Mouse (Mus musculus) hindbrain, embryonic 12.5 days (tissue): Measurements from ENCODE around the gene Ifna14. TPM values are rescaled to one million over a fixed set of nuclear protein-coding genes. Genes with fewer than 3 reads are reported as not detected.
"Not testable (repeated sequence)": the region's sequence is repeated elsewhere in the genome, so short reads cannot be mapped to it uniquely, and the experiment has no call there.

Experiments
- ATAC-seq: fragments of 200-750 bp; cut with Nextera tagmentation; 2 replicates; pipeline ENCODE4 v1.8.0; 2017; ENCODE audit warnings: moderate TSS enrichment; ENCODE audit not compliant: low FRiP score
- H3K27ac ChIP-seq: fragments of 300-500 bp; sonication (generic); 2 replicates; pipeline ENCODE4 v1.5.1; 2016; ENCODE audit warnings: mild to moderate bottlenecking
- H3K27me3 ChIP-seq: fragments of 300-500 bp; sonication (generic); 2 replicates; pipeline ENCODE4 v1.6.1; 2016; ENCODE audit warnings: mild to moderate bottlenecking
- H3K36me3 ChIP-seq: fragments of 300-500 bp; sonication (generic); 2 replicates; pipeline ENCODE4 v1.6.1; 2016; ENCODE audit warnings: mild to moderate bottlenecking
- H3K4me1 ChIP-seq: fragments of 300-500 bp; sonication (generic); 2 replicates; pipeline ENCODE4 v1.6.1; 2016
- H3K4me2 ChIP-seq: fragments of 300-500 bp; sonication (generic); replicated peaks from 2 replicates; pipeline ENCODE4 v1.6.1; 2016; ENCODE audit warnings: mild to moderate bottlenecking
- H3K4me3 ChIP-seq: fragments of 300-500 bp; sonication (generic); 2 replicates; pipeline ENCODE4 v1.5.1; 2016; ENCODE audit warnings: mild to moderate bottlenecking
- H3K9ac ChIP-seq: fragments of 300-500 bp; sonication (generic); 2 replicates; pipeline ENCODE4 v1.6.1; 2016; ENCODE audit warnings: mild to moderate bottlenecking, moderate library complexity
- H3K9me3 ChIP-seq: fragments of 300-500 bp; sonication (generic); replicated peaks from 2 replicates; pipeline ENCODE4 v1.6.1; 2016; ENCODE audit warnings: mild to moderate bottlenecking
- WGBS: fragments of 180-500 bp; shearing (Covaris S2); methylation state at CpG from one replicate; pipeline ENCODE4 v1.1.7; 2016; 5-methylcytosine and 5-hydroxymethylcytosine counted together
- polyA plus RNA-seq: library from polyadenylated mRNA; unstranded; fragments of >200 nt; fragmentation: Nextera tagmentation; extraction: Ambion mirVana; gene quantifications from 2 replicates; pipeline ENCODE4 v1.2.1, GENCODE M21; 2016

The Ifna14 gene
- not detected in 2 replicates for polyA plus RNA-seq

DNA sequence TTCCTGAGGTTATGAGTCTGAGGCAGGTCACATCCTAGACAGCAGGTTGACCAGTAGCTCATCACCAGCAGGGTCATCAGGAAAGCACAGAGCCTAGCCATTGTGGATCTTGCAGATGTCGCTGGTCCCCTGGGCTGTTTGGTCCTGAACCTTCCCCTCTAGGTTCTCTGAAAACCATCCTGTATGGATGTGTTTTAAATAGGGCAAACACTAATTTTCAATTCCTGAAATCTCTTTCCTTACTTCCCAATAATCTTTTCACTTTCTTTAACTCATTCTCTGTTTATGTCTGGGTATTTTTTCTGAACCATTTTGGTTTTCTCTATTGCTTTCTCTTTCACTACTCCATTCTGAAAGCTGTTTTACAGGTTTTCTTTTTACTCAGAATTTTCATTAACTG, at the start of gene Ifna14:
Ifna14 (minus strand) TSS at position 101 of the 400 bp plus-strand sequence.
- Histone ChIP-seq H3K4me2 (no peak within 1 kb of the TSS), H3K9me3 (no peaks in the 10 kb centered on the region), H3K4me1 (no peaks in the 10 kb centered on the region), H3K4me3 (no peak within 1 kb of the TSS), H3K36me3 (no peaks in the 10 kb centered on the region), H3K27me3 (no peaks in the 10 kb centered on the region), H3K27ac (no peak within 1 kb of the TSS), H3K9ac (no peak within 1 kb of the TSS)
- WGBS, result 94% methylated on average over 1 of the region's 1 CpGs
- ATAC-seq, result no peak

- Histone ChIP-seq H3K4me2 (no peak within 1 kb of the TSS), H3K4me1 (no peaks in the 10 kb centered on the region), H3K4me3 (no peak within 1 kb of the TSS), H3K36me3 (no peaks in the 10 kb centered on the region), H3K27me3 (no peaks in the 10 kb centered on the region), H3K9me3 (no peaks in the 10 kb centered on the region), H3K9ac (no peak within 1 kb of the TSS), H3K27ac (no peak within 1 kb of the TSS)
- ATAC-seq, result no peak
Measured at GRCm38 (mm10) chr4:88603276-88603675, 31.7 kb upstream of the Ifna14 start, which contains the start of gene Ifna12. Gene Ifna12, minus strand, starts transcription at chr4:88603376.

- Histone ChIP-seq H3K9me3 (no peaks in the 10 kb centered on the region), H3K4me1 (no peaks in the 10 kb centered on the region), H3K4me2 (no peak within 1 kb of the TSS), H3K27me3 (no peaks in the 10 kb centered on the region), H3K4me3 (no peak within 1 kb of the TSS), H3K36me3 (no peaks in the 10 kb centered on the region), H3K27ac (no peak within 1 kb of the TSS), H3K9ac (no peak within 1 kb of the TSS)
- WGBS, result 94% methylated on average over 1 of the region's 1 CpGs
- no peak for ATAC-seq
Measured at GRCm38 (mm10) chr4:88592285-88592684, 20.7 kb upstream of the Ifna14 start, which contains the start of gene Ifna9. Gene Ifna9, minus strand, starts transcription at chr4:88592385.

GRCm38 (mm10) chr4:88561791-88562190, 9.8 kb downstream of the Ifna14 start:
- Histone ChIP-seq H3K9me3 (no peaks in the 10 kb centered on the region), H3K4me2 (no peak overlapping the region), H3K9ac (no peak overlapping the region), H3K4me3 (no peak overlapping the region), H3K36me3 (no peaks in the 10 kb centered on the region), H3K27me3 (no peaks in the 10 kb centered on the region), H3K4me1 (no peaks in the 10 kb centered on the region), H3K27ac (no peak overlapping the region)
- no peak for ATAC-seq
- 96% methylated on average over 1 of the region's 1 CpGs for WGBS

- H3K27ac ChIP-seq, H3K27me3 ChIP-seq, H3K4me2 ChIP-seq, ATAC-seq, H3K4me1 ChIP-seq, H3K9me3 ChIP-seq, H3K36me3 ChIP-seq, H3K4me3 ChIP-seq, H3K9ac ChIP-seq: not testable (repeated sequence)
Measured at GRCm38 (mm10) chr4:88558145-88558544, 13.5 kb downstream of the Ifna14 start, which contains the start of gene Ifna15. Gene Ifna15, minus strand, starts transcription at chr4:88558245.

DNA sequence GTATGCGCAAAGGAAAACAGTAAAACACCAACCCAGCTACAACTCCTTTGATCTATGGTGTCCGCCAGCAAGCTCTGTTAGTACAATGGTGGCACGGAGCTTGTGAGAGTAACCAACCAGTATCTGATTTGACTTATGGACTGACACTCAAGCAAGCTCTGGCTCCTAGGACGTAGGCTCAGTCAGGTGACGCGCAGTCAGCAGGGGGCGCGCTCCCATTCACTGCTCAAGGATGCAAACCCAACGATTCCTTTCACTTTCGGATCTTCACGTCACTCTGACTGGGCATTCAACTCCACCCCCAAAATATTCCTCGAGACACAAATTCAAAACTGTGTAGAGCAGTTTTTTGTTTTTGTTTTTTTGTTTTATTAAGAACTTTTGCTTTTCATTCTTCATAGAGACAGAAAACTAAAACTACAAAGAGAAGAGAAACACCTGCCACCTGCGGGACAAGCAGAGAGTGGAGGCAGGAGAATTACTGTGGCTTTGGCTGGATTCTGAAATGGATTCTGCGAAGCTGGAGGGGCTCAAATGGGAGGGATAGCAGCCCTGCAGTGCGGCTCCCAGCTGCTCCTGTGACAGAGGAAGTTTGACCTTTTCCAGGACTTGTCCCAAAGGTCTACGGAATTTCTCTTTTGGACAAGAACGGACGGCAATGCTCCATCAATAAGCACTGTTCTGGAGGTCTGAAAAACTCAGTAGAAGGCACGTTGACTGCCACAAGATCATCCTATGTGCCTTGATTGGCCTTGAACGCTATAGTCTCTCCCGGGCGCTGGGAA, 21.2 kb downstream of the Ifna14 start:
- no peak overlapping the region for H3K27ac ChIP-seq
- no peaks in the 10 kb centered on the region for H3K9me3 ChIP-seq
- no peaks in the 10 kb centered on the region for H3K4me1 ChIP-seq
- 35% methylated on average over 22 of the region's 22 CpGs for WGBS
- peak; percentile 46; the same call in 1 of the 2 replicates for ATAC-seq
- H3K4me3 ChIP-seq, result peak overlapping the region; percentile 15
- no peaks in the 10 kb centered on the region for H3K36me3 ChIP-seq
- H3K4me2 ChIP-seq, result peak overlapping the region; percentile 40
- no peak overlapping the region for H3K9ac ChIP-seq
- H3K27me3 ChIP-seq, result no peaks in the 10 kb centered on the region

- no peak overlapping the region for H3K4me2 ChIP-seq
- H3K27me3 ChIP-seq, result no peaks in the 10 kb centered on the region
- no peaks in the 10 kb centered on the region for H3K36me3 ChIP-seq
- no peak overlapping the region for H3K9ac ChIP-seq
- H3K9me3 ChIP-seq, result no peaks in the 10 kb centered on the region
- no peak overlapping the region for H3K27ac ChIP-seq
- WGBS, result 90% methylated on average over 1 of the region's 1 CpGs
- no peak for ATAC-seq
- no peaks in the 10 kb centered on the region for H3K4me1 ChIP-seq
- no peak overlapping the region for H3K4me3 ChIP-seq
Measured at GRCm38 (mm10) chr4:88547986-88548385, 23.6 kb downstream of the Ifna14 start.

GRCm38 (mm10) chr4:88543649-88544234, 27.9 kb downstream of the Ifna14 start:
- no peaks in the 10 kb centered on the region for H3K9me3 ChIP-seq
- ATAC-seq, result peak; percentile 72
- H3K36me3 ChIP-seq, result no peaks in the 10 kb centered on the region
- H3K4me2 ChIP-seq, result no peak overlapping the region
- no peak overlapping the region for H3K4me3 ChIP-seq
- 48% methylated on average over 2 of the region's 2 CpGs for WGBS
- H3K9ac ChIP-seq, result no peak overlapping the region
- H3K27me3 ChIP-seq, result no peaks in the 10 kb centered on the region
- H3K27ac ChIP-seq, result no peak overlapping the region
- H3K4me1 ChIP-seq, result no peaks in the 10 kb centered on the region

DNA sequence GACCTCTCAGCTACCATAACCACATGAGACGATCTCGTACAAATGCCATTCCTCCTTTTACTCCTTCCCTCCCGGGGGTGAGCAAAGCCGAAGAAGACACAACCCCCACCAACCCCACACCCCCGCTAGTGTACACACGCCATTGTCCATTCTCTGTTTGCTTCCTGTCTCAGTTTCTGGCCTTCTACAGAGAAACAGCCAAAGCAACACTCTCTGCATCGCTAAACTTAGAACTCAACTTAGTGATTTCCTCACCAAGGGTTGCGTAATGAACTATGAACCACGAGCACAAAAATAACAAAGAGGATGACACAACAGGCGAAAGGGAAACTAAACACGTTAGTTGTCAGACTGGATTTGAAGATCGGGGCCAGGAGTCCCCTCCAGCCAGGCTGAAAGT, 34.3 kb downstream of the Ifna14 start:
- H3K4me2 ChIP-seq, result no peak overlapping the region
- H3K9me3 ChIP-seq, result no peaks in the 10 kb centered on the region
- H3K36me3 ChIP-seq, result no peaks in the 10 kb centered on the region
- no peak overlapping the region for H3K27ac ChIP-seq
- no peaks in the 10 kb centered on the region for H3K27me3 ChIP-seq
- no peaks in the 10 kb centered on the region for H3K4me1 ChIP-seq
- no peak for ATAC-seq
- H3K4me3 ChIP-seq, result no peak overlapping the region
- H3K9ac ChIP-seq, result no peak overlapping the region
- 80% methylated on average over 12 of the region's 12 CpGs for WGBS

- Histone ChIP-seq H3K27ac (no peak overlapping the region), H3K4me2 (no peak overlapping the region), H3K9ac (no peak overlapping the region), H3K4me1 (no peaks in the 10 kb centered on the region), H3K9me3 (no peaks in the 10 kb centered on the region), H3K4me3 (no peak overlapping the region), H3K36me3 (no peaks in the 10 kb centered on the region), H3K27me3 (no peaks in the 10 kb centered on the region)
- 78% methylated on average over 7 of the region's 7 CpGs for WGBS
- ATAC-seq, result no peak
Measured at GRCm38 (mm10) chr4:88536640-88537039, 35.0 kb downstream of the Ifna14 start.

DNA sequence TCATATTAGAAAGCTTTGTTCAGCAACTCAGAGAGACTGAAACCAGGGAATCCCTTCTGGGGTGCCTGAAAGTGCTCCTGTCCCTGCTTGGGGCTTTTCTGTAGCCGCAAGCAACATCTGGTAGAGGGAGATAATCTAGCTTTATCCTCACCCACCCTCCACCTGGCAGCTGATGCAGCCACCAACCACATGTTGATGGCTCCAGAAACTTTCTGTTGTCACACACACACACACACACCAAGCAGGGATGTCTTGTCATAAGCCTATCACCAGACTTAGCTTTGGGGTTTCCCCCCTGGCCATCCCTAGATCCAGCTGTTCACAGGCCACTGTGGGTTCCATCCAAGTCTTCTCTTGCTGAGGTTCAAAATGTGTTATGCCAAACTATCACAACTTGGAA, 35.9 kb downstream of the Ifna14 start:
- no peak overlapping the region for H3K4me2 ChIP-seq
- WGBS, result 100% methylated on average over 1 of the region's 1 CpGs
- no peaks in the 10 kb centered on the region for H3K4me1 ChIP-seq
- H3K9me3 ChIP-seq, result no peaks in the 10 kb centered on the region
- no peak overlapping the region for H3K4me3 ChIP-seq
- no peak overlapping the region for H3K27ac ChIP-seq
- no peaks in the 10 kb centered on the region for H3K27me3 ChIP-seq
- no peaks in the 10 kb centered on the region for H3K36me3 ChIP-seq
- no peak overlapping the region for H3K9ac ChIP-seq
- ATAC-seq, result no peak

- Histone ChIP-seq H3K4me1 (no peaks in the 10 kb centered on the region), H3K36me3 (no peaks in the 10 kb centered on the region)
- 90% methylated on average over 1 of the region's 1 CpGs for WGBS
Measured at GRCm38 (mm10) chr4:88534903-88535302, 36.7 kb downstream of the Ifna14 start.

DNA sequence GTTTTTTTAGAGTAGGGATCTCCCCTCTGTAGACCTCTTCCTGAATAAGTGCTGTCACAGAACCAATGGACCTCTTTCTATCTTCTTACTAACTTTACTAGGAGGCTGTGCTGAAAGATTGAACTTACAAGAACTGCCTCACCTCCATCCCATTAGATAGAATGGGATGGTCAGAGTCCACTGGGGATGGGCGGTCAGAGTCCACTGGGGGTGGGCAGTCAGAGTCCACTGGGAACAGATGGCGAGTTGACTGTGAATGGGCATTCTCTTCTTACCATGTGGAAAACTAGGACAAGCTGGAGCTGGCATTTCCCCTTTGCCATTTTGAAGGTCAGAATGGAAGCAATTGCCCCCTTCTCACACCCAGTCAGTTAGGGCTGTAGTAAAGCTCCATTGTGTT, 38.1 kb downstream of the Ifna14 start:
- no peak overlapping the region for H3K27ac ChIP-seq
- H3K36me3 ChIP-seq, result no peaks in the 10 kb centered on the region
- no peaks in the 10 kb centered on the region for H3K27me3 ChIP-seq
- no peaks in the 10 kb centered on the region for H3K9me3 ChIP-seq
- WGBS, result 96% methylated on average over 2 of the region's 2 CpGs
- ATAC-seq, result no peak
- H3K4me2 ChIP-seq, result no peak overlapping the region
- no peak overlapping the region for H3K4me3 ChIP-seq
- H3K9ac ChIP-seq, result no peak overlapping the region
- no peaks in the 10 kb centered on the region for H3K4me1 ChIP-seq

More at GRCm38 (mm10) chr4:88534903-88535302, 36.7 kb downstream of the Ifna14 start:
- H3K9ac ChIP-seq, result no peak overlapping the region
- H3K9me3 ChIP-seq, result no peaks in the 10 kb centered on the region
- no peak overlapping the region for H3K4me2 ChIP-seq
- H3K27ac ChIP-seq, result no peak overlapping the region
- no peaks in the 10 kb centered on the region for H3K27me3 ChIP-seq
- ATAC-seq, result no peak
- H3K4me3 ChIP-seq, result no peak overlapping the region
